Mouse (Mus musculus) lung, postnatal 14 days (tissue): Measurements from ENCODE around the gene Card14.
"Not testable (repeated sequence)": the region's sequence is repeated elsewhere in the genome, so short reads cannot be mapped to it uniquely, and the experiment has no call there.

Experiments used
- DNase-seq: peaks from one replicate; pipeline ENCODE4 v3.0.0; 2021

The Card14 gene

DNA sequence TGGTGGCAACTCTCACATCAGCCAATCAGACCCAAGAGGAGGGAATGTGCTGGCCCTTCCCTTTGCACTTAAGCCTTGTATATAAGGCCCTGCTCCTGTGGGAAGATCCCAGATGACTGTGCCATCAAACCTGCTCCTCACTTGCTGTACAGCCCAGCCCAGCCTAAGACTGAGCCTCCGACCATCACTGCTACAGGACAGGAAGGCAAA, at the start of gene Card14:
Card14 (plus strand) TSS at position 111 of the 210 bp plus-strand sequence.
- no peak for DNase-seq

DNA sequence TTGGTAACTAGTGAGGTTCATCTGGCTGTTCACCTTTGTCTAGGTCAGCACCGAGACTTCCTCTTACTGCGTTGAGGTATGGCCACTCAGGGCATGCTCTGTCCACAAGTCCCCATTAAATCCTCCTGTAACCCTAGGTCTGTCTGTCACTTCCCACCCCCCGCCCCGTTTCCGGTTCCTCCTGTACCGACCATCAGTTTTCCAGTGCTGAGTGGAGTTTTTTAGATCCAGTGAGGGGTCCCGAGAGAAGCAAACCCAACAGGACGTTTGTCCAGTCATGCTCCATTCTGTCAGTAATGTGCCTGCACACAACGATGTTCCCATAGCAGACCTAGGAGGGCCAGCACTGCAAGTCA, 49.4 kb upstream of the Card14 start:
- no peak for DNase-seq

DNA sequence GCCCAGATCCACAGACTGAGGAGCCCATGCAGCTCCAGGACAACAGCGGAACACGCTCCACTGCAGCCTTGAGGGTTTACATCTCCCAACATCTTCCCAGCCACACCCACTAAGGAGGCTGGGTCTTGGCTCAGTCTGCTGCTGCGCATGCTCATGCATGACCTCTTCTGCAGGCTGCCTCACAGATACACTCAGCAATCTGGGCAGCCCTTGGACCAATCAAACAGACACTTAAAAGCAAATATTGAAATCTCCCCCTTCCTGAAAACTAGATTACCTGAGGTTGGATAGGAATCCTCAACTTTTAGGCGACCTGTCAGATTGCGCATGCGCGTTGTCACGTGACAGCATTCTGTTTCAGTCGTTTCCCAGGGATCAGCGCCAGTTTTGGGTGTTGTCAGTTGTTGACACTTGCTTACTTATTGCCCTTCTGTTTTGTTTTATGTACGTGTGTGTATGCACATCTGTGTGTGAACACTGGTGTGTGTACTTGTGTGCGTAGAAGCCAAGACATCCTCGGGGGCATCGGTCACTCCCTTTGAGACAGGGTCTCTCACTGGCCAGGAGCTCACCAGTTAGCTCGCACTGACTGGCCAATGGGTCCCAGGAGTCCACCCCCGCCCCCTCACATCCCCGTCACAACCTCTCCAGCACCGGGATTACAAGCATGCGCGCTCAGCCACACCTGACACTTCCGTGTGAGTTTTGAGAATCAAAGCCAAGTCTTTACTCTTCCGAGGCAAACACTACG, 48.8 kb upstream of the Card14 start:
- DNase-seq = peak; percentile 73

DNA sequence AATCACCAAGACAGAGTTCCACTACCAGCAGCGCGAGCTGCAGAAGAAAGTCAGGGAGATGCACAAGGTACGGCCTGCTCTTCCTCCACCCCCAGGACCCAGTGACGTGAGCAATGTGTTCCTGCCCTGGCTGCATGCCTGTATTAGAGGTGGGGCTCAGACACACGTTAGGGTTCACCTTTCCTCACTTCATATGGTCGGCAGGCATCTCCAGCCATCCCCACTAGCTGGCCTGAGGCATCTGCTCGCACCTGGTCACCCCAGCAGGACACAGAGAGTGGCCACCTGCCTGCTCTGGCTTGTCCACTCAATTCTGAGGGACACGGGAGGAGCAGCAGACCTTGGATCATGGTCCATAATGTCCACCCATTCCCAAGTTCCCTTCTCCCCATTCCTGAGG, 47.6 kb upstream of the Card14 start:
- DNase-seq = no peak

DNA sequence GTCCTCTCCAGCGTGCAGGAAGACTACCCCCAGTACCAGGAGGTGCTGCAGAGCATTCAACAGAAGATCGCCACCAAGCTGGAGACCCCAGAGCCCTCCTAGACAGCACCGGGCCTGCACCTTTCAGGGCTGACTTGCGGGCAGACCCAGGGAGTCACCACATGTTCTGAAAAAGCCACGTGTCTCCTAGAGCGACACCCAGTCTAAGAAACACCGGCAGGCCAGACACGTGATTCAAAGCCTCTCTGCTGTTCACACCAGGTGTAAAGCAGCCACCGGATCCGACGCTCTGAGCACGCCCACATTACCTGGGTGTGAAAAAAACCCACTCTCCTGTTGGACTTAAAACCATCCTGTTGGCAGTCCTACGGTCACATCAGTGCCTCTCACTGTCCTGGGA, 43.2 kb upstream of the Card14 start:
- DNase-seq = no peak

DNA sequence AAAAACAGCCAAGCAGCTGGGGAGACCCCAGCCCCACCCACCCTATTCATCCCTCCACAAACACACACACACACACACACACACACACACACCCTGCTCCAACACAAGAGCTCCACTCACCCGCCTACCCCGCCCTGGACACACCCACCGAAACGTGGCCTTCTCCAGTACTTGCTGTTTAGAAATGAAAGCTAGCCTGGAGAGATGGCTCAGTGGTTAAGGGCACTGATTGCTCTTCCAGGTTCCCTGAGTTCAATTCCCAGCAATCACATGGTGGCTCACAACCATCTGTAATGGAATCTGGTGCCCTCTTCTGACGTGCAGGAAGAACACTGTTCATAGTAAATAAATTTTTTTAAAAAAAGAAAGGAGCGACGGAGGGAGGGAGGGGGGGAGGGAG, 41.8 kb upstream of the Card14 start:
- DNase-seq = no peak

DNA sequence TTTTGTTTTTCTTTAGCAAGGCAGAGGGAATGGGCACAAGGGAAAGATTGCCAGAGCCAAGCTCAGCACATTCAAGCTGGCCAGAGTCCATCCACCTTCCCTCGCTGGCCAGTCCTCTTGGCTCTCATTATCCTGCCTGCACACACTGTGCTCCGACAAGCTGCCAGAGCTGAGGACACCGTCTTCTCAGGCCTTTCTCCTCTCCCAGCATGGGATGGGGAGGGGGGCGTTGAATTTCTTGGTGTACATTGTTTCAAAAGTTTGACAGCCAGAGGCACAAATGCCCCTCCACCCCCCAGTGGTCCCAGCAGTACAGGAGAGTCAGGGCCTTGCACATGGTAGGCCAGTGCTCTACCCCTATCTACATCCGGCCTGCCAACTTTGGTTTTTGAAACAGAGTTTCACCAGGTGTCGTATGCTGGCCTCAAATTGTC, 40.3 kb upstream of the Card14 start:
- DNase-seq = peak; percentile 36

DNA sequence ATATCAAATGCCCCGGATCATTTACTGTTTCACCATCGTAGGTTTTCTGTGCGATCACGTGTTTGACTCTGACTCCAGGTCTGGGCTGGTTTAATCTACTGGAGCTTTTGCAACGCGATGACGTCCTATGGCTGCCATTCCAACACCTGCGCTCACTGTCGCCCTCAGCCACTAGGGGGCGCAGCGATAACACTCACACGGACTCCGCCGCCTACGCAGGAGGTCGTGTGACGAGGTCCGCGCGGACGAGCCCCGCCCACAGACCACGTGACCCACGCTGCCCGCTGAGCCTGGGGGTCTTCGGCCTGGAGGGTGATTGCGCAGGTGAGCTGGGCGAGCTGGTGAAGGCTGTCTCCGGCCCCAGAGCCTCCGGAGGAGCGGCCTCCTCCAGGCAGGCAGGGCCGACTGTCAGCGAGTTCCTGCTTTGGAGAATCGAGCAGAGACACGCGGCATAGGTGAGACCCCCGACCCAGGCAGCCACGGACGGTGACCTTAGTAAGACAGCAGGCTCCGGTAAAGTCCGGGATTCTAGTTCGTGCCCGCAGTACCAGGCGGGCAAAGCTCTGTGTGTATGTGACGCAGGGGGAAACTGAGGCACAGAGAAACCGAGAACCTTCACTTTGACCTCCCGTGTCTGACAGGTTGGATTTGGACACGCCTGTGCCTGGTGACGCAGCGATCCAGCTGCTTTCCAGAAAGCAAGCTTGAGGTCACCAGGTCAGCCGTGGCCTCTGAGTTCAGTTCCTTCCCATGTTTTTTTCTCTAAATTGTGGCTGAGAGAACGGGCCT, 39.6 kb upstream of the Card14 start, which contains the start of gene Gaa:
Gaa (plus strand) TSS at position 120 of the 789 bp plus-strand sequence.
- DNase-seq = peak; percentile 97

DNA sequence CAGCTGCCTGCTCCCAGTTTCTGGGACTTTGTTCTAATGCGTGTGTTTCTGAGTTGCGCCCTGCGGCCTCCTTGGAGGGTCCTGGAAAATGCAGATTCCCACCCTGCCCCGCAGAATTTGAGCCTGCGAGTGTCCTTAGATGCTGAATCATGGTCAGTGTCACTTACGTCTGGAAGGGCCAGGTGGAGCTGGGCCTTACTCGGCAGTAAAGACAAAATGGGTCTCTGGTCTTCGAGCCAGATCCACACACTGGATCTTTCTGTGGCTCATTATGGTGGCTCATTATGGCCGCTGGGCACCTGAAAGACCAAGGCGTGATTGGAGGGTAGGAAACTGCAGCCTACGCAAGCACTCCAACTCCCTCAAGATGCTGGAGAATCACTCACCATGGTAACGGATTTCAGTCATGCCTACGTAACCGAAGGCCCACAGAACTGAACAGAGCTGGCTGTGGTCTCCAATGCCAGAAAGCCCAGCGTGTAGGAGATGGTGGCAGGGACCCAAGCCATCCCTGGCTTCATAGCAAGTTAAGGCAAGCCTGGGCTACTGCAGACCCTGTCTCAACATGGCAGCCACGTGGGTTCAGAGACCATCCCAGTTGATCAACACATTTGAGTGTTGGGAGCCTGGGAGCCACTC, 38.9 kb upstream of the Card14 start:
- DNase-seq = no peak

DNA sequence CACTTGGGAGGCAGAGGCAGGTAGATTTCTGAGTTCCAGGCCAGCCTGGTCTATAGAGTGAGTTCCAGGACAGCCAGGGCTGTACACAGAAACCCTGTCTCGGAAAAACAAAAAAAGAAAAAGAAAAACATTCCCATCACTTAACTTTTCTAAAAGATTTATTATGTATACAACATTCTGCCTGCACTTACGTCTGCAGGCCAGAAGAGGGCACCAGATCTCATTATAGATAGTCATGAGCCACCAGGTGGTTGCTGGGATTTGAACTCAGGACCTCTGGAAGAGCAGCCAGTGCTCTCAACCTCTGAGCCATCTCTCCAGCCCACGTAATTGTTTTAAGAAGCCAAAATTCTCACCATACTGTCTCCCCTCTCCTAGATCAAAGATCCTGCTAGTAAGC, 35.1 kb upstream of the Card14 start:
- not testable (repeated sequence) for DNase-seq

DNA sequence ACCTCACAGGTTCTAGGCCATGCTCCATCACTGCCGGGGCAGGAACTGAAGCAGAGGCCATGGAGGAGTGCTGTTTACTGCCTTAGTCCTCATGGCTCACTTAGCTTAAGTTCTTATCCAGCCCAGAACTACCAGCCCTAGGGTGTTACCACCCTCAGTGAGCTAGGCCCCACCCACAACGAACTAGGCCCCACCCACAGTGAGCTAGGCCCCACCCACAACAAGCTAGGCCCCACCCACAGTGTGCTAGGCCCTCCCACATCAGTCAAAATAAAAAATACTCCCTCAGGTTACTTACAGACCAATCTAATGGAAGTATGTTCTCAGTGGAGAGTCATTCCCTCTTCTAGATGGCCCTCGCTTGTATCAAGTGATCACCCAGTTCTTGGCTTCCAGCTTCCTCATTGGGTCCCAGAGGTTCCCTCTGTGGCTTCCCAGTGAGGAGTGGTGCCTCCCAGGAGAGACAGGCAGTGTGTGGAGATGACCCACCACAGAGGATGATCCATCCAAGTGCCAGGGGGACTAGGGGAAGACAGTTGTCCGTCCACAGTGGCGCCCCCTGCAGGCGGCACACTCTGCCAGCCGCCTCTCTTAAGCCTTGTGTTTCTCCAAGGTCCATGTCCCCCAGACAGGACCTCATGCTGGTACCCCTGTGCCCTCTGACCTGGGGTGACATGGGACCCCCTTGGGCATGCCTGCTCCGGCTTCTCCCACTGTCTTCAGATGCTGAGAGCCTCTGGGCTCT, 34.2 kb upstream of the Card14 start:
- no peak for DNase-seq

DNA sequence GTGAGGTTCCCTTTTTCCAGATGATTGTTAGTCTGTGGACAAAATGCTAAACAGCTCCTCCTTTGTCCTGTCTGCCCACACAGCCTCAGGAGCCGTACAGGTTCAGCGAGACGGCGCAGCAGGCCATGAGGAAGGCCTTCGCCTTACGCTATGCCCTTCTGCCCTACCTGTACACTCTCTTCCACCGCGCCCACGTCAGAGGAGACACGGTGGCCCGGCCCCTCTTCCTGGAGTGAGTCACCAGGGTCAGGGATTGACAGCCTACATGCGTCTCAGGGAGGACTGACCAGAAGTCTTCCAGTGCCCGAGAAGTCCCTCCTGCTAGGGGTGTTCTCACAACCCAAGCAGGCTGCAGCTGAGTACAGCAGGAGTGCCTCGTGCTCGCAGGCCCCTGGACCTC, 26.5 kb upstream of the Card14 start:
- no peak for DNase-seq

DNA sequence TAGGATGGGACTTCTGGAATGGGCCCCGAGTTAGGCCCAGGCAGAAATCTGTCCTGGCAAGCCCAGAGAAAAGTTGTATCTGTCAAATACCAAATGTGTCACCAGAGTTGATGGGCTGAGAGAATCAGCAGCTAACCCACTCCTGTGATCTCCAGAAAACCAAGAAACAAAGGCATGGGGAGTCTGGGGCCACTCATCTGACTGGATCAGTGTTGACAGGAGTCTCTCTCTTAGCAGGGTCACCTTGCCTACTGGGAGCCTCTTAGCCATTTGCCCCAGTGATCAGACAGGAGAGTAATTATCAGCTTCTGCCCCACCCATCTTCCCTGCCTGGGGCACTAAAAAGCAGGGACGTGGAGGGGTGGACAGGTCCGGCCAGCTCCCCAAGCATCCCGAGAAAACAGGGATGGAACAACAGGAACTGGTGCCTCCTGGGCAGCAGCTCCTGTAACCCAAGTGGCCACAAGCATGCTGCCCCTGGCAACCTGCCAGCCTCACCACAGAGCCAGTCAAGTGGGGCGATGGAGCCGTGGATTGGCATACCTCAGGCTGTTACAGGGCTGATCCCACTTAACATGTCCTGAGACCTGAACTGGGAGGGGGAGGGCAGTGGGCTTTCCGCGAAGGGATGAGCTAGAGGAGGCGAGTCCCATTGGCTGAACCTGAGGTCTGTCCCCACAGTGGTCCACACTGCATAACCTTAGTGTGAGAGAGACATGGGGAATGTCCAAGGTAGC, 21.6 kb upstream of the Card14 start:
- DNase-seq = peak; percentile 61

DNA sequence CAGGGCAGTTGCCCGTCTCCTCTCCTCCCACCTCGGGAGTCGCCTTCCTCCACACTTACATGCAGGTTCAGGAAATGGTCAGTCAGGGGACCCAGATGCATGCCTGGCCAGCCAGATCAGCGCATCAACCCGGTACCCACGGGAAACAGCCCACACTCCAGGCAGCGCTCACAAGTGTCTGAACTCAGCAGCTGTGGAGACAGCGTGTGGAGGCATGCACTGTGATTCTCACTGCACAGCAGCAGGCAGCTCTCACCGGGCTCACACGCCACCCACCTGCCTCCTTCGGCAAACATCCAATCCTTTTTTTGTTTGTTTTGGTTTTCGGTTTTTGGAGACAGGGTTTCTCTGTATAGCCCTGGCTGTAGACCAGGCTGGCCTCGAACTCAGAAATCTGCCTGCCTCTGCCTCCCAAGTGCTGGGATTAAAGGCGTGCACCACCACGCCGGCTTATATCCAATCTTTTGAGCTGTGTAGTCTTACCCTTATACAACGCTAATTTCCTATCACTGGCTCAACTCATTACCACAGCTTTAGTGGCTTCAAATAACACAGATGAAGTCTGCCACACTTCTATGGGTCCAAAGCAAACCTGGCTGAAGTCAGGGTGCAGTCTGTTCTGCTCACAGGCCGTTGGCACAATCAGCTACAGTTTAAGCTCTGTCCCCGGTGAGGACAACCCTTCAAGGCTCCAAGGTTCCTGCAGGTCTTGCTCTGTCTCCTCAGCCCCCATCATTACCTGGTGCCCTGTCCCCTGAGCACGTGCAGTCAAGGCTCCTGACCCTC, 20.2 kb upstream of the Card14 start:
- no peak for DNase-seq

DNA sequence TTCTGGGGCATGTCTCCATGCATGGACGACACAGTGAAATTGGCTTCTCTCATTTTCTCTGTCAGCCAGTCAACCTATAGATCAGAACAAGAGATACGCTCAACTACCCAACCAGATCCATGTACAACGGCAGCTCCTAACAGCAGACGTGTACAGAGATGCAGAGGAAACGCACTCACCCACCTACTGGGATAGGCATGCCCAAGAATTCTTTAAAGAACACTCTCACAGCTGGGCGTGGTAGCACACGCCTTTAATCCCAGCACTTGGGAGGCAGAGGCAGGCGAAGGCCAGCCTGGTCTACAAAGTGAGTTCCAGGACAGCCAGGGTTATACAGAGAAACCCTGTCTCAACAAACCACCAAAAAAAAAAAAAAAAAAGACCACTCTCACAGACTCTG, 14.7 kb upstream of the Card14 start:
- not testable (repeated sequence) for DNase-seq

DNA sequence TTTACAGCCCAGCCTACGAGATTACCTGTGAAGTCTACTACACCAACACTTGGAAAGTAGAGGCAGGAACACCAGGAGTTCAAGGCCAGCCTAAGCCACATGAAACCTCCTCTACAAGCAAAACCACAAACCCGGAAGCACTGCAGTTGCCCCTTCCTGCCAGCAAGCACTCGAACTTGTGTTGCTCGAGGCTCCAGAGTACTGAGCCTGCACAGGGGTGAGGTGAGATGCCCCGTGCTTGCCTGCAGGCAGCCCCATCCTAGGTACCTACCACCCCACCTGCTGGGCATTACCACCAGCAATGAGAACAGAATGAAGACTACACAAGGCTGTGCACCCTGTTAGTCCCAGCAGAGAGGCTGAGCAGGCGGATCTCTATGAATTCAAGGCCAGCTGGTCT, 9.6 kb upstream of the Card14 start:
- no peak for DNase-seq

DNA sequence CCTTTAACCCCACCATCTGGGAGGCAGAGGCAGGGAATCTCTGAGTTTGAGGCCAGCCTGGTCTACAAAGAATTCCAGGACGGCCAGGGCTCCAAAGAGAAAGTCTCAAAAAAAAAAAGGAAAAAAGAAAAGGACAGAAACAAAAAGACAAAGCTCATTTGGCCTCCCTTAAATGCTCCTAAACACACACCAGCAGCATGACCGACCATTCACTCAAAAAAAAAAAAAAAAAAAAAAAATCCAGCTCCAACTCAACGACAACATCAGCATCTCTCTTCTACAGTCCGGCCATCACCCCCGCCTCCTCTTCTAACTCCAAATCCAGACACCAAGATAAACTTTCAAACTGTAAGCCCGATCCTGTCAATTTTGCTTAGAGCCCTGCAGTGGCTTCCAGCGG, 8.7 kb upstream of the Card14 start:
- no peak for DNase-seq

DNA sequence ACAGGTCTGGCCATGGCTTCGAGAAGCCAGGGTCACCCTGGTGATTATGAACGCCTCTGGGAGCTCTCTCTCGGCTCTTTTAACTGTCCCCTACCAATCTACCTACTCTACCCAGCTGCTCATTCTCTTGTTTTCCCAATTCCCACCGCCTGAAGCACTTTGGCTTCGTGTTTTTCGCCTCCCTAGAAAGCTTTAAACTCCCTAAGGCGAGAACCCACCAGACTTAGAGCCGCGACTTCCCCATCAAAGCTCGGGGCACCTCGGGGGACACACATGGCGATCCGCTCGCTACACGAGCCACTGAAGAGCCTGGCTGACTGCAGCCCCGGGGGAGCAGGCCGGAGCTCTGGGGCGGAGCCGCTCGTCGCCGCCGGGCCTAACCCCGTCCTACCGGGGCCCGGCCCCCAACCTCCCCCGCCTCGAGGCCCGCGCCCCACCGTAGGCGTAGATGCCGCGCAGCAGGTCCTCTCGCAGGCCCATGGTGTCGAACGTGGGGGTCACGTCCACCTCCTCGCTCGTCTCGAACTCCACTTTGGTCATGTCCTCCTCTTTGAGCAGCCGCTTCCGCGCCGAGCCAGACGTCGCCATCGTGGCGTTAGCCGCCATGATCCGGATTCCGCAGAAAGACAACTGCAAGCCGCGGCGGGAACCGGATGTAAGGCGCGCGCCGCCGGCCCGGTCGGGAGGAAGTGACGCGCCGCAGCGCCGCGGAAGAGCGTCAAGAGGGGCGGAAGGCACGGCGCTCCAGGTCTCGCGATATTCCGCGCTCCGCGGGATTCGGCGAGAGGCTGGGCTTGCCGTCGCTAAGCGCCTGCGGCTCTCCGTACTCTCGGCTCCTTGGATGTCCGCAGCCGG, 8.0 kb upstream of the Card14 start, which contains the start of gene Eif4a3:
Eif4a3 (minus strand) TSS at position 699 of the 855 bp plus-strand sequence.
- peak; percentile 99 for DNase-seq

DNA sequence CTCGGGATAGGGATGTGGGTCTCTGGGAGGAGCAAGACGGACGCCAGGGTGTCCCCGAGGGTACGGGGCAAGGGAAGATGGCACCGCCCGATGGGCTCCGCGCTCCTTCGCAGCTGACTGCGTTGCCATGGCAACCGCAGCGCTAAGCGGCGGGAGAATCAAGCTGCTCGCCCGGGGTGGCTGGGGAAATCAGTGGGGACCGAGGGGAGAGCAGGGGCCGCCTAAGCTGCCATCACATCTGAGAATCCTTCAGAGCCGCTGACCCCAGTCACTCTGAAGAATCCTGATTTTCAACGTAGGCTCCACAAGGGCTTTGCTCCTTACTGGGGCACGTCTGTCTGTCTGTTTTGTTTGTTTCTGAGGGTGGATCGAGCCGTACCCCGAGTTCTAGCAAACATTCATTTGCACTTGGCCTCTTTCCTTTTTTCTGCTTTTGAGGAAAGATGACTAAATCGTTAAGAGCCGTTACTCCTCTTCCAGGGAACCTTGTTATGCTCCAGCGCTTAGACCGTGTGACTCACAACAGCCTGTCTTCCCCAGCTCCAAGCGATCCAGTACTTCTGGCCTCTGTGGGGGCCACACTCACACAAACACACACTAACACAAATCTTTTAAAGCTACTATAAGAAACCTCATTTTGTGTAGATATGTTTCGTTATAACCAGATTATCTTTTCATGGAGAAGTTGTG, 7.2 kb upstream of the Card14 start:
- DNase-seq = no peak

DNA sequence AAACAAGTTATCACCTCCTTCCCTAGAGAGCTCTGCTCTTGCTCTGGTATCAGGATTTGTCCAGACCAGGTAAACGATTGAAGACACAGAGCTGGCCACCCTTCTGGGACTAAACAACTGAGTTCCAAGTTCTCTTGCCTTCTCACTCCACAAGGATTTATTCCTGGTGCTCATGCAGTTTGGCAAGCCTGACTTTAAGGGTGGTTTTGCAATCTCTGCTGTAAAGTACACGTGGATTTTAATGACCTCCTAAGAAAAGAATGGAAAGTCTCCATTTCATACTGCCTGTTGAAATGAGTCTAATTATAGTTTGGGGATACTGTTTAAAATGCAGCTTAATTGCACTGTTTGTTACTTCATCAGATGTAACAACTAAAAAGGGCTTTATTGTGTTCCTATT, 6.6 kb upstream of the Card14 start:
- DNase-seq = no peak
